In the genomic region with DNA sequence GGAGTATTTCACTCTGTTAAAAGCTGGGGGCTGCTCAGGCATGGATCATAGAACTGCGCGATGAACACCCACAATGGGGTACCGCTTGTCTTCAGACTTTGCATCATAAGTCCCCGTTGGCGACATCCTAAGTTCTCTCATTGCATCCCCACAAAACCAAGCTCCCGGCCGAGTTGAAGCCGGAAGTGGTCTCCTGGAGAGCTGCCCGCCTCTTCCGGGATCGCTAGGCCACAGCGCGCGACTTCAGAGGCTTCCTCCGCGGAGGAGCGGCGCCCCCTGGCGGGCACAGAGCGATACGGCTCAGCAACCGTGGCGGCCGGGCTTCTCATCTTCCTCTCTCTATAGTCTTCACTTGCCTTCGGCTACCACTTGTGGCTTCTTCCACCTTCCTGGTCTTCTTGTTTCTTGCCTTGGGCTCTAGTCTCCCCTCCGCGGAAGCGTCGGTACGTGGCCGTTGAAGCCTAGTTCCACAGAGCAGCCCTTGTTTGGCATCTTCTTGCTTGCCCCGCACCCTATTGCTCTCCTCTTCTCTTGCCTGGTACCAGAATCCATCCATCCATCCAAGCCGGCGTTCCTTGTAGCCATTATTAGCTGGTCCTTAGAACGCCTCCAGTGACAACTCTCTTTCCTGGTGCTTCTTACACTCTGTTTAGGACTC, we compare ENCODE assay signal across 7 mouse cellular contexts. TPM values are rescaled to one million over a fixed set of nuclear protein-coding genes. Genes with fewer than 3 reads are reported as not detected.
DNase-seq lines count a peak whose midpoint lies in the region; ATAC-seq lines count a peak whose summit lies in the region.

No protein-coding gene starts in this region.

- H3K27me3 ChIP-seq in embryonic facial prominence, embryonic 10.5 days (replicated peaks; ENCODE audit: low read depth, poor library complexity, severe bottlenecking) = 0 out of 2 replicates have a peak, but pooled peaks cover 4% of the 10 kb centered on the region
- H3K27me3 ChIP-seq in limb, embryonic 12.5 days = no peaks in the 10 kb centered on the region
- H3K27me3 ChIP-seq in midbrain, embryonic 14.5 days (ENCODE audit: control insufficient read depth, insufficient read depth, low read length) = no peaks in the 10 kb centered on the region

- peak; percentile 39; the same call in 1 of the 2 replicates for ATAC-seq in limb, embryonic 12.5 days (ENCODE audit: insufficient number of reproducible peaks, insufficient read depth, low FRiP score, low TSS enrichment, low read depth)
- ATAC-seq in midbrain, embryonic 14.5 days (ENCODE audit: low FRiP score, low TSS enrichment) = peak; percentile 65; the same call in 1 of the 2 replicates

- peak overlapping the region; percentile 53 for H3K4me3 ChIP-seq in embryonic facial prominence, embryonic 10.5 days
- peak overlapping the region; percentile 37 for H3K4me3 ChIP-seq in limb, embryonic 12.5 days (replicated peaks)
- peak overlapping the region; percentile 35 for H3K4me3 ChIP-seq in midbrain, embryonic 14.5 days (replicated peaks; ENCODE audit: low read depth, low read length)

- 6% methylated on average over 35 of the region's 35 CpGs for WGBS in embryonic facial prominence, embryonic 10.5 days
- 5% methylated on average over 35 of the region's 35 CpGs for WGBS in limb, embryonic 12.5 days
- WGBS in midbrain, embryonic 14.5 days = 5% methylated on average over 35 of the region's 35 CpGs

- H3K36me3 ChIP-seq in embryonic facial prominence, embryonic 10.5 days (replicated peaks) = no peaks in the 10 kb centered on the region
- no peaks in the 10 kb centered on the region for H3K36me3 ChIP-seq in limb, embryonic 12.5 days
- no peaks in the 10 kb centered on the region for H3K36me3 ChIP-seq in midbrain, embryonic 14.5 days (ENCODE audit: control insufficient read depth, insufficient read depth, low read length)

- peak; percentile 95 for DNase-seq in adrenal gland, postnatal 10 days
- peak; percentile 95 for DNase-seq in embryonic facial prominence, embryonic 10.5 days (ENCODE audit: low spot score)
- peak; percentile 98 for DNase-seq in heart, adult 11 months
- peak; percentile 93 for DNase-seq in kidney, adult 18-20 months
- DNase-seq in midbrain, embryonic 14.5 days = peak; percentile 97
- peak; percentile 83 for DNase-seq in spleen, adult 12 weeks (ENCODE audit: low spot score)

- H3K27ac ChIP-seq in embryonic facial prominence, embryonic 10.5 days (replicated peaks) = peak overlapping the region; percentile 83
- peak overlapping the region; percentile 47 for H3K27ac ChIP-seq in limb, embryonic 12.5 days
- peak overlapping the region; percentile 66; the same call in 1 of the 2 replicates for H3K27ac ChIP-seq in midbrain, embryonic 14.5 days (replicated peaks; ENCODE audit: low read depth, low read length)

- H3K4me2 ChIP-seq in limb, embryonic 12.5 days = peak overlapping the region; percentile 61
- H3K4me2 ChIP-seq in midbrain, embryonic 14.5 days (ENCODE audit: low read length) = peak overlapping the region; percentile 67

- H3K9ac ChIP-seq in limb, embryonic 12.5 days (replicated peaks) = peak overlapping the region; percentile 50; the same call in 1 of the 2 replicates
- H3K9ac ChIP-seq in midbrain, embryonic 14.5 days (replicated peaks; ENCODE audit: low read length) = peak overlapping the region; percentile 54

- peaks cover 44% of the 10 kb centered on the region for H3K4me1 ChIP-seq in embryonic facial prominence, embryonic 10.5 days
- H3K4me1 ChIP-seq in limb, embryonic 12.5 days (replicated peaks) = peaks cover 18% of the 10 kb centered on the region
- H3K4me1 ChIP-seq in midbrain, embryonic 14.5 days (ENCODE audit: control insufficient read depth, insufficient read depth, low read length) = peaks cover 4% of the 10 kb centered on the region; the same call in 1 of the 2 replicates

- no peaks in the 10 kb centered on the region for H3K9me3 ChIP-seq in embryonic facial prominence, embryonic 10.5 days
- no peaks in the 10 kb centered on the region for H3K9me3 ChIP-seq in limb, embryonic 12.5 days
- no peaks in the 10 kb centered on the region for H3K9me3 ChIP-seq in midbrain, embryonic 14.5 days (ENCODE audit: control insufficient read depth, low read length)

RNA-seq across cellular contexts. Expression of a gene that starts 9.5 kb away (rescaled TPM):
- 100 to 1,000 TPM; 292 to 327 TPM for total RNA-seq in adrenal gland, postnatal 10 days (2021)
- polyA plus RNA-seq in embryonic facial prominence, embryonic 10.5 days (2016; fragmentation: Nextera tagmentation; extraction: Ambion mirVana) = 334 and 363 TPM in 2 replicates
- 400 and 416 TPM in 2 replicates for polyA plus RNA-seq in limb, embryonic 12.5 days (2016; fragmentation: Nextera tagmentation; extraction: Ambion mirVana)
- 284 and 326 TPM in 2 replicates for polyA plus RNA-seq in midbrain, embryonic 14.5 days (2014; fragmentation: Nextera tagmentation; extraction: Ambion mirVana)

RNA-seq across cellular contexts. Expression of a gene that starts 24.7 kb away (rescaled TPM):
- 10 to 100 TPM; 42.0 to 95.1 TPM for total RNA-seq in adrenal gland, postnatal 10 days (2021)
- polyA plus RNA-seq in embryonic facial prominence, embryonic 10.5 days (2016; fragmentation: Nextera tagmentation; extraction: Ambion mirVana) = 5.6 and 6.6 TPM in 2 replicates
- 3.5 and 5.0 TPM in 2 replicates for polyA plus RNA-seq in limb, embryonic 12.5 days (2016; fragmentation: Nextera tagmentation; extraction: Ambion mirVana)
- 20.4 and 31.9 TPM in 2 replicates for polyA plus RNA-seq in midbrain, embryonic 14.5 days (2014; fragmentation: Nextera tagmentation; extraction: Ambion mirVana)

RNA-seq across cellular contexts. Expression of a gene that starts 34.9 kb away (rescaled TPM):
- under 1 TPM; 0.33 to 0.42 TPM for total RNA-seq in adrenal gland, postnatal 10 days (2021)
- 3.4 and 4.3 TPM in 2 replicates for polyA plus RNA-seq in embryonic facial prominence, embryonic 10.5 days (2016; fragmentation: Nextera tagmentation; extraction: Ambion mirVana)
- 2.1 and 2.2 TPM in 2 replicates for polyA plus RNA-seq in limb, embryonic 12.5 days (2016; fragmentation: Nextera tagmentation; extraction: Ambion mirVana)
- 0.97 and 2.0 TPM in 2 replicates for polyA plus RNA-seq in midbrain, embryonic 14.5 days (2014; fragmentation: Nextera tagmentation; extraction: Ambion mirVana)

RNA-seq across cellular contexts. Expression of a gene that starts 35.6 kb away (rescaled TPM):
- total RNA-seq in adrenal gland, postnatal 10 days (2021) = 10 to 100 TPM in 1 of 2 experiments, 1 to 10 TPM in 1; 9.5 to 13.2 TPM
- 2.7 TPM in 2 replicates for polyA plus RNA-seq in embryonic facial prominence, embryonic 10.5 days (2016; fragmentation: Nextera tagmentation; extraction: Ambion mirVana)
- polyA plus RNA-seq in limb, embryonic 12.5 days (2016; fragmentation: Nextera tagmentation; extraction: Ambion mirVana) = 8.1 and 9.1 TPM in 2 replicates
- 1.5 and 3.2 TPM in 2 replicates for polyA plus RNA-seq in midbrain, embryonic 14.5 days (2014; fragmentation: Nextera tagmentation; extraction: Ambion mirVana)

RNA-seq across cellular contexts. Expression of a gene that starts 57.2 kb away (rescaled TPM):
- 10 to 100 TPM; 37.4 to 40.9 TPM for total RNA-seq in adrenal gland, postnatal 10 days (2021)
- 59.7 and 72.1 TPM in 2 replicates for polyA plus RNA-seq in embryonic facial prominence, embryonic 10.5 days (2016; fragmentation: Nextera tagmentation; extraction: Ambion mirVana)
- 38.5 and 40.2 TPM in 2 replicates for polyA plus RNA-seq in limb, embryonic 12.5 days (2016; fragmentation: Nextera tagmentation; extraction: Ambion mirVana)
- polyA plus RNA-seq in midbrain, embryonic 14.5 days (2014; fragmentation: Nextera tagmentation; extraction: Ambion mirVana) = 14.5 and 15.7 TPM in 2 replicates

Comparison
In these comparisons a context has a peak if more than half of its experiments do, and no peak if none do; other contexts are left out.
1. Peak in every context shown above with its lines: DNase-seq, ATAC-seq, H3K4me3 ChIP-seq and H3K27ac ChIP-seq.